Mouse (Mus musculus): ENCODE measurements around the gene Cryba4. TPM values are rescaled to one million over a fixed set of nuclear protein-coding genes. Genes with fewer than 3 reads are reported as not detected.

Gene Cryba4
- polyA plus RNA-seq (2012; fragmentation: generic; extraction: Trizol): 2.8 TPM

DNA sequence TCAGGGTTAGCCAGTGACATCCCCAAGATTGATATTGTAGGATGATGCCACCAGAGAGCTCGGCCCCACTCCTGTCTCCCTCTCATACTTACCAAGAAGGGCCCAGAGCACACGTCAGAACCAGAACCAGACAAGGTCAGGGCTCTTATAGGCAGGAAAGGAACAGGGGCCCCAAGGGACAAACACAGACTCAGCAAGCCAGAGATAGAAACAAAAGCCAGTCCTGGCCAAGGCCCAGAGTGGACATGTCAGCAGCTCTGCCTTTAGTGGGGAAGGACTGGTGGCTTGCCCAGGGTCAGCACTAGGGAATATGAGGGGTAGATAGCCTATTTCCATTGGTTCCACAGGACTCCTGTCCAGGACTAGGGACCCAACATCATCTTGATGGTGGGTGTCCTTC lies at the start of gene Cryba4:
Cryba4 (minus strand) TSS at position 119 of the 400 bp plus-strand sequence.
- TF ChIP-seq TCF12 (IDR thresholded peaks at IDR 0.05; ENCODE audit: insufficient read depth, poor library complexity, severe bottlenecking): no peak
- no peak for TF ChIP-seq MYOD1 (IDR thresholded peaks at IDR 0.05; ENCODE audit: control insufficient read depth in 1 of 3, insufficient read length in 2 of 3, low read depth in 2 of 3)
- TF ChIP-seq MYOG (IDR thresholded peaks at IDR 0.05; ENCODE audit: control insufficient read depth in 1 of 3, insufficient read depth in 1 of 3, insufficient read length in 2 of 3, low read depth in 2 of 3): no peak
- no peak for TF ChIP-seq REST (IDR thresholded peaks at IDR 0.05; ENCODE audit: insufficient read depth, insufficient read length)
- no peak for TF ChIP-seq TCF3 (IDR thresholded peaks at IDR 0.05; ENCODE audit: insufficient read length, low read depth)
- TF ChIP-seq MAX (IDR thresholded peaks at IDR 0.05; ENCODE audit: low read depth): no peak
- TF ChIP-seq CEBPB (IDR thresholded peaks at IDR 0.05; ENCODE audit: insufficient read depth, poor library complexity, severe bottlenecking): no peak
- TF ChIP-seq USF1 (IDR thresholded peaks at IDR 0.05; ENCODE audit: low read depth): no peak
- no peak for TF ChIP-seq SRF (IDR thresholded peaks at IDR 0.05; ENCODE audit: control insufficient read depth, insufficient read length, low read depth)
- no peak for TF ChIP-seq POLR2AphosphoS2 (IDR thresholded peaks at IDR 0.05; ENCODE audit: insufficient read length, low read depth)
- no peak for TF ChIP-seq POLR2A (IDR thresholded peaks at IDR 0.05; ENCODE audit: insufficient read length, low read depth)

DNA sequence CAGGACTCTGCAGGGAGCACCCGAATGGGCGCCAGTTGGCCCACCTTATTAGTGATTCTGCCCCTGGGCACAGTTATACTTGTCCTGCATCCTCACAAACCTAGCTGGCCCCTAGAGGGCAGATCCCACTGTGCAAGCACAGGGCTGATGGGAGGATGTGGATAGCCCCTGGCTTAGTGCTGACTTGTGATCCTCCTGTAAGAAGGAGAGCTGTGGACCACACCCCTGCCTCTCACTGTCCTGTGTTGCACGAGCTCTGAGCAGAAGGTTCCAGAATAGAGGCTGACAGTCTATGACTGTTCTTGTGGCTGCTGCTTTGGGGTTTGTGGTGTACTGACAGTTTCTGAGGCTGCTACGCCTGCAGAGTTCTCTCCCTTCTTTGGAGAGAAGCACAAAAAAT lies 49.4 kb upstream of the Cryba4 start:
- Histone ChIP-seq H3K36me3 (ENCODE audit: control insufficient read depth, insufficient read depth) (no peaks in the 10 kb centered on the region), H3K4me2 (ENCODE audit: low read depth) (no peak overlapping the region), H3K27me3 (ENCODE audit: control insufficient read depth, insufficient read depth, insufficient read length) (no peaks in the 10 kb centered on the region), H3K4me3 (no peak overlapping the region), H3K79me2 (ENCODE audit: control insufficient read depth, insufficient read depth) (peaks cover 70% of the 10 kb centered on the region), H3ac (ENCODE audit: control insufficient read depth, insufficient read length) (no peak overlapping the region)
- TF ChIP-seq REST (IDR thresholded peaks at IDR 0.05; ENCODE audit: insufficient read depth, insufficient read length) (no peak), TCF3 (IDR thresholded peaks at IDR 0.05; ENCODE audit: insufficient read length, low read depth) (no peak), TCF12 (IDR thresholded peaks at IDR 0.05; ENCODE audit: insufficient read depth, poor library complexity, severe bottlenecking) (no peak), POLR2A (IDR thresholded peaks at IDR 0.05; ENCODE audit: insufficient read length, low read depth) (no peak), E2F4 (IDR thresholded peaks at IDR 0.05; ENCODE audit: insufficient read depth) (no peak), SRF (IDR thresholded peaks at IDR 0.05; ENCODE audit: control insufficient read depth, insufficient read length, low read depth) (no peak), USF1 (IDR thresholded peaks at IDR 0.05; ENCODE audit: low read depth) (no peak), POLR2AphosphoS2 (IDR thresholded peaks at IDR 0.05; ENCODE audit: insufficient read length, low read depth) (no peak), MAX (IDR thresholded peaks at IDR 0.05; ENCODE audit: low read depth) (no peak), MYOD1 (IDR thresholded peaks at IDR 0.05; ENCODE audit: control insufficient read depth in 1 of 3, insufficient read length in 2 of 3, low read depth in 2 of 3) (no peak), MYOG (IDR thresholded peaks at IDR 0.05; ENCODE audit: control insufficient read depth in 1 of 3, insufficient read depth in 1 of 3, insufficient read length in 2 of 3, low read depth in 2 of 3) (no peak), CEBPB (IDR thresholded peaks at IDR 0.05; ENCODE audit: insufficient read depth, poor library complexity, severe bottlenecking) (no peak)

More for the DNA sequence above, at the start of gene Cryba4:
- no peak within 1 kb of the TSS for H3K4me2 ChIP-seq (ENCODE audit: low read depth)
- H3ac ChIP-seq (ENCODE audit: control insufficient read depth, insufficient read length): no peak within 1 kb of the TSS
- no peaks in the 10 kb centered on the region for H3K79me2 ChIP-seq (ENCODE audit: control insufficient read depth, insufficient read depth)
- H3K27me3 ChIP-seq (ENCODE audit: control insufficient read depth, insufficient read depth, insufficient read length): no peaks in the 10 kb centered on the region
- no peak within 1 kb of the TSS for H3K4me3 ChIP-seq
- no peaks in the 10 kb centered on the region for H3K36me3 ChIP-seq (ENCODE audit: control insufficient read depth, insufficient read depth)

DNA sequence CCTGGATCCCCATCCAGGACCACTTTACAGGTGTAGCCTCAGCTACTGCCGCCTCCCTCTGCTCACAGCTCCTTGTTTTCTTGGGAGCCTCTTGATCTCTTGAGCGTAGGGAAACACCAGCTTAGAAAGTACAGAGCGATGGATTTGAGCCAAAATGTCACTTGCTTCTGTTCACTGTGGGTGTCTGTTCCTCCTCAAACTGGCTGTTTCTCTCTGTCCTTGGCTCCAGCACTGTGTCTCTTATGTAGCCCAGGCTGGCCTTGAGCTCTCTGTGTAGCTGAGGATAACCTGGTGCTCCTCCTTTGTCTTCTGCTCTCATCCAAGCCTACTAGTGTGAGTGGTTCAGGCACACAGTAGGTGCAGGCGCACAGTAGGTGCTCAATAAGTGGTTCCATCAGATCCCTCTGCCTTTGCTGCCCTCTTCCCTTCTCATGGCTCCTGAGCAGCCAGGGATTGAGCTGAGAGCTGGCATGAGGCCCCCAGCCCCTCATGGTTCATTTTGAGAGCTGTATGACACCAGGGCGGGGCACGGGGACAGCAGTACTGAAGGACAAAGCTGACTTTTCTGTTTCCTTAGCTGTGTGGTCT lies 48.5 kb upstream of the Cryba4 start:
- no peaks in the 10 kb centered on the region for H3K36me3 ChIP-seq (ENCODE audit: control insufficient read depth, insufficient read depth)
- no peak overlapping the region for H3K4me2 ChIP-seq (ENCODE audit: low read depth)
- TF ChIP-seq POLR2AphosphoS2 (IDR thresholded peaks at IDR 0.05; ENCODE audit: insufficient read length, low read depth) (no peak), TCF3 (IDR thresholded peaks at IDR 0.05; ENCODE audit: insufficient read length, low read depth) (no peak), SRF (IDR thresholded peaks at IDR 0.05; ENCODE audit: control insufficient read depth, insufficient read length, low read depth) (no peak), E2F4 (IDR thresholded peaks at IDR 0.05; ENCODE audit: insufficient read depth) (no peak), USF1 (IDR thresholded peaks at IDR 0.05; ENCODE audit: low read depth) (no peak), POLR2A (IDR thresholded peaks at IDR 0.05; ENCODE audit: insufficient read length, low read depth) (no peak), CEBPB (IDR thresholded peaks at IDR 0.05; ENCODE audit: insufficient read depth, poor library complexity, severe bottlenecking) (no peak), MYOD1 (IDR thresholded peaks at IDR 0.05; ENCODE audit: control insufficient read depth in 1 of 3, insufficient read length in 2 of 3, low read depth in 2 of 3) (no peak), TCF12 (IDR thresholded peaks at IDR 0.05; ENCODE audit: insufficient read depth, poor library complexity, severe bottlenecking) (no peak), MYOG (IDR thresholded peaks at IDR 0.05; ENCODE audit: control insufficient read depth in 1 of 3, insufficient read depth in 1 of 3, insufficient read length in 2 of 3, low read depth in 2 of 3) (no peak), REST (IDR thresholded peaks at IDR 0.05; ENCODE audit: insufficient read depth, insufficient read length) (no peak), MAX (IDR thresholded peaks at IDR 0.05; ENCODE audit: low read depth) (no peak)
- H3K79me2 ChIP-seq (ENCODE audit: control insufficient read depth, insufficient read depth): peaks cover 79% of the 10 kb centered on the region
- H3ac ChIP-seq (ENCODE audit: control insufficient read depth, insufficient read length): no peak overlapping the region
- H3K27me3 ChIP-seq (ENCODE audit: control insufficient read depth, insufficient read depth, insufficient read length): no peaks in the 10 kb centered on the region
- H3K4me3 ChIP-seq: no peak overlapping the region

DNA sequence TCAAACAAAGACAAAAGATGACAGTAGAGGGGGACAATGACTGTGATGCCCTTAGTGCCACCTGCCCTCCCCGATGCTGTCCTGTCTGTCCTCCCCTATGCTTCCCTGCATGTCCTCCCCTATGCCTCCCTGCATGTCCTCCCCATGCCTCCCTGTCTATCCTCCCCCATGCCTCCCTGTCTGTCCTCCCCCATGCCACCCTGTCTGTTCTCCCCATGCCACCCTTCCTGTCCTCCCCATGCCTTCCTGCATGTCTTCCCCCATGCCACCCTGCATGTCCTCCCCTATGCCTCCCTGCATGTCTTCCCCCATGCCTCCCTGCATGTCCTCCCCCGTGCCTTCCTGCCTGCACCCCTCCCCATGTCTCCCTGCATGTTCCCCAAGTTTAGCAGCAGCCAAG lies 47.8 kb upstream of the Cryba4 start:
- no peaks in the 10 kb centered on the region for H3K36me3 ChIP-seq (ENCODE audit: control insufficient read depth, insufficient read depth)
- H3K27me3 ChIP-seq (ENCODE audit: control insufficient read depth, insufficient read depth, insufficient read length): no peaks in the 10 kb centered on the region
- no peak overlapping the region for H3K4me2 ChIP-seq (ENCODE audit: low read depth)
- H3ac ChIP-seq (ENCODE audit: control insufficient read depth, insufficient read length): no peak overlapping the region
- TF ChIP-seq POLR2A (IDR thresholded peaks at IDR 0.05; ENCODE audit: insufficient read length, low read depth) (no peak), POLR2AphosphoS2 (IDR thresholded peaks at IDR 0.05; ENCODE audit: insufficient read length, low read depth) (peak; percentile 58)
- no peak overlapping the region for H3K4me3 ChIP-seq
- peaks cover 86% of the 10 kb centered on the region for H3K79me2 ChIP-seq (ENCODE audit: control insufficient read depth, insufficient read depth)

DNA sequence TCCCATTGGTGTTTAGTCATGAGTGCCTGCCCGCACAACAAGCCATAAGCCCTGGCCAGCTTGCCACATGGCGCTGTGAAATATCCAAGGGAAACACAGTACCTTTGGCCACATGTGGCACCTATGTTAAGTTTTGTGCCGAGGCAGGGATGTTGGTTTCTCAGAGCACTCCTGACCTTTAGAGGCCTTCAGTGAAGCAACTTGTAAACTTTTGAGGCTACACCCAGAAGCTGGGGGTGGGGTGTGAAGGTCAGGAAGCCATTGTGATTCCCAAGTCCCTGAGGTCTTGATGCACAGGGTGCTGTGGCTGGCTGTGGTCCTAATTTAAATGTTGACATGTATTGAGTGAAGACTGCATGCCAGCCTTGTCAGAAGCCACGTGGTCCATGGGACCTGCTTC lies 47.1 kb upstream of the Cryba4 start:
- Histone ChIP-seq H3K4me3 (no peak overlapping the region), H3K36me3 (ENCODE audit: control insufficient read depth, insufficient read depth) (no peaks in the 10 kb centered on the region), H3K27me3 (ENCODE audit: control insufficient read depth, insufficient read depth, insufficient read length) (no peaks in the 10 kb centered on the region), H3K79me2 (ENCODE audit: control insufficient read depth, insufficient read depth) (peaks cover 93% of the 10 kb centered on the region), H3ac (ENCODE audit: control insufficient read depth, insufficient read length) (no peak overlapping the region), H3K4me2 (ENCODE audit: low read depth) (no peak overlapping the region)
- TF ChIP-seq USF1 (IDR thresholded peaks at IDR 0.05; ENCODE audit: low read depth) (no peak), MYOD1 (IDR thresholded peaks at IDR 0.05; ENCODE audit: control insufficient read depth in 1 of 3, insufficient read length in 2 of 3, low read depth in 2 of 3) (no peak), REST (IDR thresholded peaks at IDR 0.05; ENCODE audit: insufficient read depth, insufficient read length) (no peak)
